Mouse (Mus musculus): ENCODE measurements around the gene Pawr. TPM values are rescaled to one million over a fixed set of nuclear protein-coding genes. Genes with fewer than 3 reads are reported as not detected.

Pawr gene
- polyA plus RNA-seq, 1 experiment from 2014 or later, result 10.6 TPM

GRCm38 (mm10) chr10:108364946-108365719 lies 33.2 kb downstream of the Pawr start:
- Histone ChIP-seq H3K4me2 (replicated peaks) (no peak overlapping the region), H3K27me3 (no peaks in the 10 kb centered on the region), H3K4me1 (peaks cover 6% of the 10 kb centered on the region), H3K9me3 (replicated peaks) (0 out of 2 replicates have a peak, but pooled peaks cover 4% of the 10 kb centered on the region), H3K36me3 (no peaks in the 10 kb centered on the region), H3K4me3 (no peak overlapping the region), H3K27ac (no peak overlapping the region), H3K9ac (no peak overlapping the region)
- 85% methylated on average over 26 of the region's 26 CpGs for WGBS
- no peak for ATAC-seq (ENCODE audit: low FRiP score)

- H3K4me1 ChIP-seq, result peaks cover 6% of the 10 kb centered on the region
- 95% methylated on average over 5 of the region's 5 CpGs for WGBS
- H3K27ac ChIP-seq, result no peak overlapping the region
- 0 out of 2 replicates have a peak, but pooled peaks cover 4% of the 10 kb centered on the region for H3K9me3 ChIP-seq (replicated peaks)
- no peak overlapping the region for H3K9ac ChIP-seq
- no peaks in the 10 kb centered on the region for H3K36me3 ChIP-seq
- H3K4me2 ChIP-seq (replicated peaks), result no peak overlapping the region
- no peaks in the 10 kb centered on the region for H3K27me3 ChIP-seq
- ATAC-seq (ENCODE audit: low FRiP score), result no peak
- no peak overlapping the region for H3K4me3 ChIP-seq
Observed at GRCm38 (mm10) chr10:108366251-108366650, 34.3 kb downstream of the Pawr start.

- 87% methylated on average over 6 of the region's 6 CpGs for WGBS
- Histone ChIP-seq H3K27me3 (no peaks in the 10 kb centered on the region), H3K27ac (no peak overlapping the region), H3K9me3 (replicated peaks) (0 out of 2 replicates have a peak, but pooled peaks cover 4% of the 10 kb centered on the region), H3K4me1 (peaks cover 6% of the 10 kb centered on the region), H3K36me3 (no peaks in the 10 kb centered on the region), H3K4me2 (replicated peaks) (no peak overlapping the region), H3K4me3 (no peak overlapping the region), H3K9ac (no peak overlapping the region)
- no peak for ATAC-seq (ENCODE audit: low FRiP score)
Observed at GRCm38 (mm10) chr10:108368358-108368757, 36.4 kb downstream of the Pawr start.

- Histone ChIP-seq H3K4me2 (replicated peaks) (no peak overlapping the region), H3K9ac (no peak overlapping the region), H3K27me3 (no peaks in the 10 kb centered on the region), H3K27ac (no peak overlapping the region), H3K36me3 (no peaks in the 10 kb centered on the region), H3K4me1 (no peaks in the 10 kb centered on the region), H3K4me3 (no peak overlapping the region), H3K9me3 (replicated peaks) (0 out of 2 replicates have a peak, but pooled peaks cover 7% of the 10 kb centered on the region)
- WGBS, result 70% methylated on average over 7 of the region's 7 CpGs
- ATAC-seq (ENCODE audit: low FRiP score), result no peak
Observed at GRCm38 (mm10) chr10:108372258-108372657, 40.3 kb downstream of the Pawr start.

- H3K9me3 ChIP-seq (replicated peaks), result 0 out of 2 replicates have a peak, but pooled peaks cover 7% of the 10 kb centered on the region
- H3K4me3 ChIP-seq, result no peak overlapping the region
- no peaks in the 10 kb centered on the region for H3K4me1 ChIP-seq
- WGBS, result 94% methylated on average over 5 of the region's 5 CpGs
- H3K36me3 ChIP-seq, result no peaks in the 10 kb centered on the region
- H3K27ac ChIP-seq, result no peak overlapping the region
- no peak for ATAC-seq (ENCODE audit: low FRiP score)
- no peak overlapping the region for H3K4me2 ChIP-seq (replicated peaks)
- no peak overlapping the region for H3K9ac ChIP-seq
- no peaks in the 10 kb centered on the region for H3K27me3 ChIP-seq
Observed at GRCm38 (mm10) chr10:108372858-108373257, 40.9 kb downstream of the Pawr start.

- WGBS, result 94% methylated on average over 8 of the region's 8 CpGs
- no peaks in the 10 kb centered on the region for H3K36me3 ChIP-seq
- no peaks in the 10 kb centered on the region for H3K4me1 ChIP-seq
- H3K4me2 ChIP-seq (replicated peaks), result no peak overlapping the region
- ATAC-seq (ENCODE audit: low FRiP score), result no peak
- H3K9ac ChIP-seq, result no peak overlapping the region
- H3K27me3 ChIP-seq, result no peaks in the 10 kb centered on the region
- H3K9me3 ChIP-seq (replicated peaks), result 0 out of 2 replicates have a peak, but pooled peaks cover 7% of the 10 kb centered on the region
- H3K4me3 ChIP-seq, result no peak overlapping the region
- no peak overlapping the region for H3K27ac ChIP-seq
Observed at GRCm38 (mm10) chr10:108375796-108376195, 43.9 kb downstream of the Pawr start.

GRCm38 (mm10) chr10:108376366-108376765 lies 44.4 kb downstream of the Pawr start:
- H3K4me3 ChIP-seq, result no peak overlapping the region
- no peak overlapping the region for H3K4me2 ChIP-seq (replicated peaks)
- no peak for ATAC-seq (ENCODE audit: low FRiP score)
- H3K9ac ChIP-seq, result no peak overlapping the region
- no peaks in the 10 kb centered on the region for H3K36me3 ChIP-seq
- no peak overlapping the region for H3K27ac ChIP-seq
- no peaks in the 10 kb centered on the region for H3K4me1 ChIP-seq
- WGBS, result 90% methylated on average over 4 of the region's 4 CpGs
- H3K27me3 ChIP-seq, result no peaks in the 10 kb centered on the region
- 0 out of 2 replicates have a peak, but pooled peaks cover 7% of the 10 kb centered on the region for H3K9me3 ChIP-seq (replicated peaks)

GRCm38 (mm10) chr10:108377369-108377768 lies 45.4 kb downstream of the Pawr start:
- WGBS, result 92% methylated on average over 7 of the region's 7 CpGs
- H3K27ac ChIP-seq, result no peak overlapping the region
- ATAC-seq (ENCODE audit: low FRiP score), result no peak
- no peaks in the 10 kb centered on the region for H3K27me3 ChIP-seq
- no peaks in the 10 kb centered on the region for H3K36me3 ChIP-seq
- no peak overlapping the region for H3K4me2 ChIP-seq (replicated peaks)
- no peaks in the 10 kb centered on the region for H3K4me1 ChIP-seq
- no peak overlapping the region for H3K9ac ChIP-seq
- no peak overlapping the region for H3K4me3 ChIP-seq
- 0 out of 2 replicates have a peak, but pooled peaks cover 7% of the 10 kb centered on the region for H3K9me3 ChIP-seq (replicated peaks)

- Histone ChIP-seq H3K27ac (no peak overlapping the region), H3K4me3 (no peak overlapping the region), H3K4me1 (no peaks in the 10 kb centered on the region), H3K9ac (no peak overlapping the region), H3K4me2 (replicated peaks) (no peak overlapping the region), H3K9me3 (replicated peaks) (0 out of 2 replicates have a peak, but pooled peaks cover 7% of the 10 kb centered on the region), H3K27me3 (no peaks in the 10 kb centered on the region), H3K36me3 (no peaks in the 10 kb centered on the region)
- ATAC-seq (ENCODE audit: low FRiP score), result no peak
- 86% methylated on average over 6 of the region's 6 CpGs for WGBS
Observed at GRCm38 (mm10) chr10:108378062-108378461, 46.1 kb downstream of the Pawr start.

- H3K36me3 ChIP-seq, result no peaks in the 10 kb centered on the region
- no peak overlapping the region for H3K9ac ChIP-seq
- 0 out of 2 replicates have a peak, but pooled peaks cover 7% of the 10 kb centered on the region for H3K9me3 ChIP-seq (replicated peaks)
- no peak for ATAC-seq (ENCODE audit: low FRiP score)
- no peak overlapping the region for H3K27ac ChIP-seq
- no peak overlapping the region for H3K4me2 ChIP-seq (replicated peaks)
- H3K4me1 ChIP-seq, result no peaks in the 10 kb centered on the region
- no peaks in the 10 kb centered on the region for H3K27me3 ChIP-seq
- 84% methylated on average over 5 of the region's 5 CpGs for WGBS
- H3K4me3 ChIP-seq, result no peak overlapping the region
Observed at GRCm38 (mm10) chr10:108378479-108378878, 46.6 kb downstream of the Pawr start.

- 92% methylated on average over 10 of the region's 10 CpGs for WGBS
- Histone ChIP-seq H3K27me3 (no peaks in the 10 kb centered on the region), H3K4me3 (no peak overlapping the region), H3K9me3 (replicated peaks) (no peaks in the 10 kb centered on the region), H3K4me1 (peaks cover 7% of the 10 kb centered on the region; the same call in 1 of the 2 replicates), H3K36me3 (no peaks in the 10 kb centered on the region), H3K9ac (no peak overlapping the region), H3K27ac (no peak overlapping the region), H3K4me2 (replicated peaks) (no peak overlapping the region)
- ATAC-seq (ENCODE audit: low FRiP score), result no peak
Observed at GRCm38 (mm10) chr10:108380715-108381114, 48.8 kb downstream of the Pawr start.

GRCm38 (mm10) chr10:108384153-108384769 lies 52.3 kb downstream of the Pawr start:
- H3K4me2 ChIP-seq (replicated peaks), result no peak overlapping the region
- no peak overlapping the region for H3K27ac ChIP-seq
- H3K36me3 ChIP-seq, result no peaks in the 10 kb centered on the region
- no peaks in the 10 kb centered on the region for H3K27me3 ChIP-seq
- no peak for ATAC-seq (ENCODE audit: low FRiP score)
- WGBS, result 88% methylated on average over 9 of the region's 9 CpGs
- H3K9me3 ChIP-seq (replicated peaks), result no peaks in the 10 kb centered on the region
- no peak overlapping the region for H3K4me3 ChIP-seq
- no peak overlapping the region for H3K9ac ChIP-seq
- H3K4me1 ChIP-seq, result peaks cover 16% of the 10 kb centered on the region
